Mouse (Mus musculus): ENCODE measurements around the gene Plg. TPM values are rescaled to one million over a fixed set of nuclear protein-coding genes. Genes with fewer than 3 reads are reported as not detected.

Gene Plg
- total RNA-seq, 2 experiments from 2014 or later: 0.52 TPM; not detected in 1

GRCm38 (mm10) chr17:12452862-12453531 lies 74.6 kb downstream of the Plg start:
- DNase-seq (ENCODE audit: low spot score): no peak

- no peak for DNase-seq (ENCODE audit: low spot score)
Measured at GRCm38 (mm10) chr17:12453691-12454090, 75.3 kb downstream of the Plg start.

GRCm38 (mm10) chr17:12455143-12455790 lies 76.9 kb downstream of the Plg start:
- DNase-seq (ENCODE audit: low spot score): peak; percentile 63

- no peak for DNase-seq (ENCODE audit: low spot score)
Measured at GRCm38 (mm10) chr17:12461168-12461567, 82.8 kb downstream of the Plg start.

GRCm38 (mm10) chr17:12466501-12467000 lies 88.1 kb downstream of the Plg start:
- no peak for DNase-seq (ENCODE audit: low spot score)

- DNase-seq (ENCODE audit: low spot score): no peak
Measured at GRCm38 (mm10) chr17:12467642-12468041, 89.2 kb downstream of the Plg start.

- DNase-seq (ENCODE audit: low spot score): no peak
Measured at GRCm38 (mm10) chr17:12468745-12469144, 90.3 kb downstream of the Plg start.

Other genes starting within 250 kb of the Plg start
- 10 to 100 TPM; 31.5 to 39.0 TPM for gene Map3k4, start 59.8 kb upstream of the Plg start, total RNA-seq (2021)
- 1 to 10 TPM; 1.1 to 1.3 TPM for gene Slc22a3, start 129.1 kb downstream of the Plg start, total RNA-seq (2021)
- not detected for gene Slc22a2, start 205.5 kb downstream of the Plg start, total RNA-seq (2021)

Data from gastrocnemius, adult 18-20 months (tissue).